Mouse (Mus musculus): ENCODE data around the gene Phf20. TPM values are rescaled to one million over a fixed set of nuclear protein-coding genes. Genes with fewer than 3 reads are reported as not detected.

Gene Phf20
- polyA plus RNA-seq, 1 experiment = 39.4 TPM

- H3K27ac ChIP-seq (ENCODE audit: insufficient read depth, low read length) = no peak overlapping the region
- H3K4me1 ChIP-seq (ENCODE audit: control insufficient read depth, insufficient read depth, low read length) = no peaks in the 10 kb centered on the region
- no peak for TF ChIP-seq CTCF (IDR thresholded peaks at IDR 0.05; ENCODE audit: borderline replicate concordance, insufficient read depth, low read length)
- no peak for TF ChIP-seq POLR2A (IDR thresholded peaks at IDR 0.05; ENCODE audit: low read depth, low read length)
- H3K4me3 ChIP-seq (ENCODE audit: insufficient read depth, low read length) = no peak overlapping the region
Measured at GRCm38 (mm10) chr2:156321538-156321937, 125.3 kb downstream of the Phf20 start.

- Histone ChIP-seq H3K4me3 (ENCODE audit: insufficient read depth, low read length) (no peak overlapping the region), H3K27ac (ENCODE audit: insufficient read depth, low read length) (peak overlapping the region; percentile 66; the same call in 1 of the 2 replicates), H3K4me1 (ENCODE audit: control insufficient read depth, insufficient read depth, low read length) (no peaks in the 10 kb centered on the region)
- TF ChIP-seq POLR2A (IDR thresholded peaks at IDR 0.05; ENCODE audit: low read depth, low read length) (no peak), CTCF (IDR thresholded peaks at IDR 0.05; ENCODE audit: borderline replicate concordance, insufficient read depth, low read length) (no peak)
Measured at GRCm38 (mm10) chr2:156324116-156324588, 127.9 kb downstream of the Phf20 start.

- Histone ChIP-seq H3K27ac (ENCODE audit: insufficient read depth, low read length) (peak overlapping the region; percentile 66; the same call in 1 of the 2 replicates), H3K4me3 (ENCODE audit: insufficient read depth, low read length) (no peak overlapping the region), H3K4me1 (ENCODE audit: control insufficient read depth, insufficient read depth, low read length) (no peaks in the 10 kb centered on the region)
- TF ChIP-seq POLR2A (IDR thresholded peaks at IDR 0.05; ENCODE audit: low read depth, low read length) (no peak), CTCF (IDR thresholded peaks at IDR 0.05; ENCODE audit: borderline replicate concordance, insufficient read depth, low read length) (no peak)
Measured at GRCm38 (mm10) chr2:156324681-156325080, 128.4 kb downstream of the Phf20 start.

- no peak overlapping the region for H3K27ac ChIP-seq (ENCODE audit: insufficient read depth, low read length)
- no peaks in the 10 kb centered on the region for H3K4me1 ChIP-seq (ENCODE audit: control insufficient read depth, insufficient read depth, low read length)
- no peak overlapping the region for H3K4me3 ChIP-seq (ENCODE audit: insufficient read depth, low read length)
- TF ChIP-seq POLR2A (IDR thresholded peaks at IDR 0.05; ENCODE audit: low read depth, low read length) (no peak), CTCF (IDR thresholded peaks at IDR 0.05; ENCODE audit: borderline replicate concordance, insufficient read depth, low read length) (no peak)
Measured at GRCm38 (mm10) chr2:156330681-156331080, 134.4 kb downstream of the Phf20 start.

- TF ChIP-seq POLR2A (IDR thresholded peaks at IDR 0.05; ENCODE audit: low read depth, low read length) = no peak
- TF ChIP-seq CTCF (IDR thresholded peaks at IDR 0.05; ENCODE audit: borderline replicate concordance, insufficient read depth, low read length) = no peak
- no peak overlapping the region for H3K4me3 ChIP-seq (ENCODE audit: insufficient read depth, low read length)
- no peaks in the 10 kb centered on the region for H3K4me1 ChIP-seq (ENCODE audit: control insufficient read depth, insufficient read depth, low read length)
- no peak overlapping the region for H3K27ac ChIP-seq (ENCODE audit: insufficient read depth, low read length)
Measured at GRCm38 (mm10) chr2:156331446-156331965, 135.2 kb downstream of the Phf20 start.

GRCm38 (mm10) chr2:156340078-156340477, 143.8 kb downstream of the Phf20 start:
- TF ChIP-seq POLR2A (IDR thresholded peaks at IDR 0.05; ENCODE audit: low read depth, low read length) (no peak), CTCF (IDR thresholded peaks at IDR 0.05; ENCODE audit: borderline replicate concordance, insufficient read depth, low read length) (no peak)
- Histone ChIP-seq H3K27ac (ENCODE audit: insufficient read depth, low read length) (no peak overlapping the region), H3K4me1 (ENCODE audit: control insufficient read depth, insufficient read depth, low read length) (no peaks in the 10 kb centered on the region), H3K4me3 (ENCODE audit: insufficient read depth, low read length) (no peak overlapping the region)

GRCm38 (mm10) chr2:156344775-156345532, 148.7 kb downstream of the Phf20 start:
- H3K4me1 ChIP-seq (ENCODE audit: control insufficient read depth, insufficient read depth, low read length) = no peaks in the 10 kb centered on the region
- TF ChIP-seq CTCF (IDR thresholded peaks at IDR 0.05; ENCODE audit: borderline replicate concordance, insufficient read depth, low read length) = no peak
- TF ChIP-seq POLR2A (IDR thresholded peaks at IDR 0.05; ENCODE audit: low read depth, low read length) = no peak
- no peak overlapping the region for H3K27ac ChIP-seq (ENCODE audit: insufficient read depth, low read length)
- H3K4me3 ChIP-seq (ENCODE audit: insufficient read depth, low read length) = no peak overlapping the region

- no peaks in the 10 kb centered on the region for H3K4me1 ChIP-seq (ENCODE audit: control insufficient read depth, insufficient read depth, low read length)
- no peak overlapping the region for H3K4me3 ChIP-seq (ENCODE audit: insufficient read depth, low read length)
- no peak overlapping the region for H3K27ac ChIP-seq (ENCODE audit: insufficient read depth, low read length)
- TF ChIP-seq POLR2A (IDR thresholded peaks at IDR 0.05; ENCODE audit: low read depth, low read length) (no peak), CTCF (IDR thresholded peaks at IDR 0.05; ENCODE audit: borderline replicate concordance, insufficient read depth, low read length) (no peak)
Measured at GRCm38 (mm10) chr2:156348812-156349211, 152.5 kb downstream of the Phf20 start.

GRCm38 (mm10) chr2:156349286-156349848, 153.1 kb downstream of the Phf20 start:
- TF ChIP-seq POLR2A (IDR thresholded peaks at IDR 0.05; ENCODE audit: low read depth, low read length) (no peak), CTCF (IDR thresholded peaks at IDR 0.05; ENCODE audit: borderline replicate concordance, insufficient read depth, low read length) (no peak)
- H3K4me3 ChIP-seq (ENCODE audit: insufficient read depth, low read length) = no peak overlapping the region
- H3K4me1 ChIP-seq (ENCODE audit: control insufficient read depth, insufficient read depth, low read length) = no peaks in the 10 kb centered on the region
- H3K27ac ChIP-seq (ENCODE audit: insufficient read depth, low read length) = no peak overlapping the region

GRCm38 (mm10) chr2:156351243-156351642, 155.0 kb downstream of the Phf20 start:
- no peak for TF ChIP-seq POLR2A (IDR thresholded peaks at IDR 0.05; ENCODE audit: low read depth, low read length)
- Histone ChIP-seq H3K27ac (ENCODE audit: insufficient read depth, low read length) (no peak overlapping the region), H3K4me1 (ENCODE audit: control insufficient read depth, insufficient read depth, low read length) (no peaks in the 10 kb centered on the region), H3K4me3 (ENCODE audit: insufficient read depth, low read length) (no peak overlapping the region)

Measured in embryonic fibroblast, embryonic 13.5 days (primary cell).